Mouse (Mus musculus) stomach, embryonic 16.5 days (tissue): Measurements from ENCODE around the gene Cyp4v3. TPM values are rescaled to one million over a fixed set of nuclear protein-coding genes. Genes with fewer than 3 reads are reported as not detected.
A peak's percentile ranks its signal among the peaks of the same experiment; 100 is the strongest.

Experiments used
- ATAC-seq: fragments of 200-750 bp; cut with Nextera tagmentation; 2 replicates; pipeline ENCODE4 v1.8.0; 2017; ENCODE audit warnings: moderate number of reproducible peaks, moderate TSS enrichment; ENCODE audit not compliant: insufficient read depth, low FRiP score
- H3K27ac ChIP-seq: fragments of 300-500 bp; sonication (generic); 2 replicates; pipeline ENCODE4 v1.5.1; 2014; ENCODE audit warnings: low read length
- H3K27me3 ChIP-seq: fragments of 300-500 bp; sonication (generic); 2 replicates; pipeline ENCODE4 v1.6.1; 2014; ENCODE audit warnings: low read length, control low read depth, mixed read lengths; ENCODE audit not compliant: control insufficient read depth, insufficient read depth
- H3K36me3 ChIP-seq: fragments of 300-500 bp; sonication (generic); 2 replicates; pipeline ENCODE4 v1.6.1; 2014; ENCODE audit warnings: low read length; ENCODE audit not compliant: control insufficient read depth, insufficient read depth
- H3K4me1 ChIP-seq: fragments of 300-500 bp; sonication (generic); 2 replicates; pipeline ENCODE4 v1.6.1; 2014; ENCODE audit warnings: low read length, control low read depth, mixed read lengths; ENCODE audit not compliant: control insufficient read depth, insufficient read depth
- H3K4me2 ChIP-seq: fragments of 300-500 bp; sonication (generic); 2 replicates; pipeline ENCODE4 v1.6.1; 2014; ENCODE audit warnings: low read depth, low read length, mixed read lengths
- H3K4me3 ChIP-seq: fragments of 300-500 bp; sonication (generic); replicated peaks from 2 replicates; pipeline ENCODE4 v1.5.1; 2014; ENCODE audit warnings: mild to moderate bottlenecking, low read length
- H3K9ac ChIP-seq: fragments of 300-500 bp; sonication (generic); 2 replicates; pipeline ENCODE4 v1.6.1; 2014; ENCODE audit warnings: low read length
- H3K9me3 ChIP-seq: fragments of 300-500 bp; sonication (generic); replicated peaks from 2 replicates; pipeline ENCODE4 v1.6.1; 2016; ENCODE audit warnings: low read length, control low read depth; ENCODE audit not compliant: control insufficient read depth
- WGBS: fragments of 180-500 bp; shearing (Covaris S2); extraction: QIAGEN DNeasy Blood & Tissue Kit; methylation state at CpG from one replicate; pipeline ENCODE4 v1.1.7; 2014; 5-methylcytosine and 5-hydroxymethylcytosine counted together
- polyA plus RNA-seq: library from polyadenylated mRNA; unstranded; fragments of >200 nt; fragmentation: Nextera tagmentation; extraction: Ambion mirVana; gene quantifications from 2 replicates; pipeline ENCODE4 v1.2.1, GENCODE M21; 2015

The Cyp4v3 gene
- 5.6 and 5.7 TPM in 2 replicates for polyA plus RNA-seq

GRCm38 (mm10) chr8:45332685-45333409 lies at the start of gene Cyp4v3:
Gene Cyp4v3 (minus strand): TSS chr8:45333216.
- no peaks in the 10 kb centered on the region for H3K27me3 ChIP-seq
- peaks cover 11% of the 10 kb centered on the region; the same call in 1 of the 2 replicates for H3K4me1 ChIP-seq
- H3K9ac ChIP-seq: peak within 1 kb of the TSS; percentile 76
- H3K4me2 ChIP-seq: peak within 1 kb of the TSS; percentile 82
- no peaks in the 10 kb centered on the region for H3K9me3 ChIP-seq
- peak within 1 kb of the TSS; percentile 73 for H3K4me3 ChIP-seq
- WGBS: under 1% methylated on average over 44 of the region's 44 CpGs
- H3K36me3 ChIP-seq: no peaks in the 10 kb centered on the region
- ATAC-seq: peak; percentile 85
- no peak within 1 kb of the TSS for H3K27ac ChIP-seq

DNA sequence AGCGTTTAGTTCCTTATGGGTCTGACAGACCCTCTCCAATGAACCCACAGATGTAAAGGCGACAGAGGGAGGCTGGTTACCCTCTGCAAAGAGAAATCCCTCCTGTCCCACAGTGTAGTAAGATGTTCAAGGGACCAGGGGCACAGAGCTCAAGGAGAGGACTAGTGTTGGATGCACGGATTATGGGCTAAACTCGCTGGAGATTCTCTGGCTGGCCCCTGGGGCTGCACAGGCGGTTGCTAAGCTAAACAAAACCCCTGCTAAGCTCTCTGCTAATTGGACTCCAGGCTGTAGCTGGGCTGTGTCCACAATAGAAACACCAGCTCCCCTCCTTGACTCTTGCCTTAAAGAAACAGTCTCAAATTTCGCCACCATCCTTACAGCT lies 48.9 kb upstream of the Cyp4v3 start, which contains the start of gene Fam149a:
Gene Fam149a (minus strand): TSS at position 329 of the 385 bp plus-strand sequence.
- peak within 1 kb of the TSS; percentile 78 for H3K4me2 ChIP-seq
- H3K27ac ChIP-seq: no peak within 1 kb of the TSS
- H3K4me1 ChIP-seq: peaks cover 10% of the 10 kb centered on the region
- H3K27me3 ChIP-seq: no peaks in the 10 kb centered on the region
- no peaks in the 10 kb centered on the region for H3K36me3 ChIP-seq
- H3K9me3 ChIP-seq: no peaks in the 10 kb centered on the region
- H3K4me3 ChIP-seq: peak within 1 kb of the TSS; percentile 46
- WGBS: 7% methylated on average over 6 of the region's 6 CpGs
- no peak for ATAC-seq
- peak within 1 kb of the TSS; percentile 58 for H3K9ac ChIP-seq

DNA sequence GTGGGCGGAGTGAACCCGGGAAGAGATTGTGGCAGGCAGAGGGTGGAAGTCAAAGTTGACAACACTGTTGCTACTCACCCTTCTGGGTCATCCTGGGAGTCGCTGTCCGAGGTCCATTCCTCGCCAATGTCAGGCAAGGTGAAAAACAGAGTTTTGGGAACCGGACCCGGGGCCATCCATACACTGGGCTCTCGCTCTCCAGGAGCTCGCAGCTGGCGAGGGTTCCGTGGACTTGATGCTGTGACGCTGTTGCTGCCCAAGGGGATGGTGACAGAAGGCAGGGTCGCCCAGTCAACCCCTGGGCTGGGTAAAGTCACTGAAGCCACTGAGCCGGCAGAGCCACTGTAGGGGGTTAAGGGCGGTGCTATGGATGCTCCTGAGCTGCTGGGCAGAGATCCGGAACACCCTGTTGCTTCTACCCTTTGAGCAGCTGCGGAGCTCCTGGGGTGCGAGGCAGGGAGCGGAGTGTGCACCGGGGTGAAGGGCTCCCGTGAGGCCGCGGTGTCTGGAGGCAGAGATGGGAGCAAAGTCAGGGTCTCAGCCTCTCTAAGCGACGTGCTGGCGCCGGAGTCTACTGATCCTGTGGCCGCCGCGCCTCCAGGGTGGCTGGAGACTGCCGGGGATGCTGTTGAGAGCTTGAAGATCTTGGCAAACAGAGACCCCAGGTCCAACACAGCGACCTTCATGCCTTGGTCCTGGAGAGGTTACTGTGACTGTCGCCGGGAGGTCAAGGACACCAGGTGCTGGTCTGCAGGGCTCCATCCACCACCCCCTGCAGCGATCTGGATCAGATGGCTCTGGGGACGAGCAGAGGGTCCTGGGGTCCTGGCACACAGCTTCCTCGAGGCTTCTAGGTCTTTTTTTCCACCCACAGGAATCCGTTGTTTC lies 48.3 kb upstream of the Cyp4v3 start:
- Histone ChIP-seq H3K4me3 (peak overlapping the region; percentile 46), H3K4me2 (peak overlapping the region; percentile 78), H3K27ac (no peak overlapping the region), H3K27me3 (no peaks in the 10 kb centered on the region), H3K4me1 (peaks cover 10% of the 10 kb centered on the region), H3K9me3 (no peaks in the 10 kb centered on the region), H3K36me3 (no peaks in the 10 kb centered on the region), H3K9ac (peak overlapping the region; percentile 58)
- ATAC-seq: peak; percentile 68
- whole genome bisulfite sequencing: 3% methylated on average over 38 of the region's 38 CpGs

DNA sequence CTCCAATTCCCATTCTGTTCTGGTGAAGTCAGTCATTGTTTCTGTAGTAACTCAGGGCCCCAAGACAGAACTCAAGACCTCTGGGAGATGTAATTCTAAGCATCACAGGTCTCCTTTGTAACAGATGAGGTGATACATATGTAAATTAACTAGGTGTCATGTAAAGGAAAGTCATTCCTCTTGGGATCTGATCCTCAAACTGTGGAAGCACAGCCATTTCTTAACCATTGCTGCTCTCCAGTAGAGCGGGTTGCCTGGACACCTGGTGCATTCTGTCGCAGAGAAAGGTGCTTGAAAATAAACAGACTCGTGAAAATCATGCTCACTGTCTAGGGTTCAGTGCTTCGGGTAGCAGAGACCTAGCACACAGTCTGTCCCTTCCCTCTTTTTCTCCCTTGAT lies 47.6 kb upstream of the Cyp4v3 start:
- peak overlapping the region; percentile 46; the same call in 1 of the 2 replicates for H3K4me3 ChIP-seq
- no peaks in the 10 kb centered on the region for H3K27me3 ChIP-seq
- H3K9me3 ChIP-seq: no peaks in the 10 kb centered on the region
- H3K4me1 ChIP-seq: peaks cover 10% of the 10 kb centered on the region
- H3K36me3 ChIP-seq: no peaks in the 10 kb centered on the region
- H3K27ac ChIP-seq: no peak overlapping the region
- H3K4me2 ChIP-seq: no peak overlapping the region
- no peak for ATAC-seq
- 32% methylated on average over 4 of the region's 4 CpGs for WGBS
- no peak overlapping the region for H3K9ac ChIP-seq

GRCm38 (mm10) chr8:45374071-45374470 lies 41.1 kb upstream of the Cyp4v3 start:
- H3K4me1 ChIP-seq: no peaks in the 10 kb centered on the region
- no peaks in the 10 kb centered on the region for H3K9me3 ChIP-seq
- no peaks in the 10 kb centered on the region for H3K27me3 ChIP-seq
- H3K4me2 ChIP-seq: no peak overlapping the region
- 74% methylated on average over 3 of the region's 3 CpGs for WGBS
- H3K4me3 ChIP-seq: no peak overlapping the region
- no peaks in the 10 kb centered on the region for H3K36me3 ChIP-seq
- no peak overlapping the region for H3K9ac ChIP-seq
- no peak overlapping the region for H3K27ac ChIP-seq
- no peak for ATAC-seq

DNA sequence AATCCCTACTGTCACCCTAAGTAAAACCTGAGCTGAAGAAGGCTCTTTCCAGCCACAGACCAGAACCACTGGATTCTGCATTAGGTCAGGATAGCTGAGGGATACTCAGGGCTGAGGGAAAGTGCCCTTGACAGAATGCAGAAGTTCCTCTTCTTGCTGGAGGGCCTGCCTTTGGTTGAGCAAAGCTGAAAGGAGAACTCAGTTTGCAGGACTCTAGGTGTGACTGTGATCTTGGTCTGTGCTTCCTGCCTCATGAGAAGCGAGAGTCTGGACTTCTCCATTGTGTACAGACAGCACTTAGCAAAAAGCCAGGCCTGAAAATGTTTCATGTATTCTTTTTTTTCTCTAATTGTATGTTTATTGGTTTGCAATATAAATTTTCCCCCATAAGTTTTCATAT lies 34.1 kb upstream of the Cyp4v3 start:
- 83% methylated on average over 1 of the region's 1 CpGs for WGBS
- H3K27me3 ChIP-seq: no peaks in the 10 kb centered on the region
- no peak for ATAC-seq
- H3K4me2 ChIP-seq: no peak overlapping the region
- H3K9me3 ChIP-seq: no peaks in the 10 kb centered on the region
- no peak overlapping the region for H3K4me3 ChIP-seq
- no peak overlapping the region for H3K9ac ChIP-seq
- H3K27ac ChIP-seq: no peak overlapping the region
- H3K36me3 ChIP-seq: no peaks in the 10 kb centered on the region
- H3K4me1 ChIP-seq: no peaks in the 10 kb centered on the region

- WGBS: 48% methylated on average over 1 of the region's 1 CpGs
- Histone ChIP-seq H3K27ac (no peak overlapping the region), H3K4me3 (no peak overlapping the region), H3K36me3 (no peaks in the 10 kb centered on the region), H3K9me3 (no peaks in the 10 kb centered on the region), H3K27me3 (no peaks in the 10 kb centered on the region), H3K4me1 (no peaks in the 10 kb centered on the region), H3K9ac (no peak overlapping the region), H3K4me2 (no peak overlapping the region)
- no peak for ATAC-seq
Observed at GRCm38 (mm10) chr8:45363220-45363619, 30.2 kb upstream of the Cyp4v3 start.

GRCm38 (mm10) chr8:45362323-45362722 lies 29.3 kb upstream of the Cyp4v3 start:
- H3K27ac ChIP-seq: no peak overlapping the region
- H3K27me3 ChIP-seq: no peaks in the 10 kb centered on the region
- H3K4me2 ChIP-seq: no peak overlapping the region
- 66% methylated on average over 6 of the region's 6 CpGs for WGBS
- no peaks in the 10 kb centered on the region for H3K36me3 ChIP-seq
- H3K4me1 ChIP-seq: 0 out of 2 replicates have a peak, but pooled peaks cover 7% of the 10 kb centered on the region
- H3K9ac ChIP-seq: no peak overlapping the region
- no peak for ATAC-seq
- no peak overlapping the region for H3K4me3 ChIP-seq
- no peaks in the 10 kb centered on the region for H3K9me3 ChIP-seq

GRCm38 (mm10) chr8:45359091-45359605 lies 26.1 kb upstream of the Cyp4v3 start:
- Histone ChIP-seq H3K27ac (no peak overlapping the region; the same call in 1 of the 2 replicates), H3K9me3 (no peaks in the 10 kb centered on the region), H3K4me1 (peaks cover 11% of the 10 kb centered on the region; the same call in 1 of the 2 replicates), H3K36me3 (no peaks in the 10 kb centered on the region), H3K9ac (no peak overlapping the region), H3K4me3 (no peak overlapping the region), H3K27me3 (no peaks in the 10 kb centered on the region), H3K4me2 (peak overlapping the region; percentile 85)
- WGBS: 83% methylated on average over 6 of the region's 6 CpGs
- no peak for ATAC-seq
